Mouse (Mus musculus): ENCODE data around the gene Ppp3ca. TPM values are rescaled to one million over a fixed set of nuclear protein-coding genes. Genes with fewer than 3 reads are reported as not detected.

Gene Ppp3ca
- polyA plus RNA-seq, 1 experiment from 2014 or later, result 21.6 TPM

DNA sequence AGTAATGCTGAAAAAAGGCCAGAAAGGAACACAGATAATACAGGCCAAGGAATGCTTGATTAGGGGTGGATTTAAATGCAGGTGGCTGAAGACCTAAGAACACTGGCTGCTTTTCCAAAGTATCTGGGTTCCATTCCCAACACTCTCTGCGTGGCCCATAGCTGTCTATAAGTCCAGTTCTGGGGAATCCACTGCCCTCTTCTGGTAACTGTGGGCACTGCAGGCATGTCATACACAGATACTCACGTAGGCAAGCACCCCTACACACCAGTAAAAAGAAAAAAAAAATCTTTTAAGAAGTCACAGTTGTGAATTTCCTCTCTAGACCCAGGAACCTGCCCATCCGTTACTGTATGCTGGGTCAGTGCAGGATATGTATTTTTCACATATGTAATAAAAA is 167.7 kb downstream of the Ppp3ca start:
- Histone ChIP-seq H3K4me3 (ENCODE audit: low read depth, low read length) (no peak overlapping the region), H3K4me2 (ENCODE audit: low read depth, low read length) (no peak overlapping the region), H3K27ac (ENCODE audit: low read depth) (0 out of 2 replicates have a peak overlapping the region, but pooled peaks have one; percentile 6), H3K27me3 (ENCODE audit: insufficient read depth, low read length) (no peaks in the 10 kb centered on the region), H3K9me3 (ENCODE audit: low read length) (no peaks in the 10 kb centered on the region), H3K36me3 (replicated peaks; ENCODE audit: insufficient read depth, low read length) (no peaks in the 10 kb centered on the region), H3K9ac (replicated peaks) (no peak overlapping the region), H3K4me1 (ENCODE audit: insufficient read depth) (peaks cover 20% of the 10 kb centered on the region)
- ATAC-seq (no peak), DNase-seq (peak; percentile 72)
- 72% methylated on average over 3 of the region's 3 CpGs for WGBS (ENCODE audit: insufficient replicate concordance)
- TF ChIP-seq EP300 (IDR thresholded peaks at IDR 0.05; ENCODE audit: low read depth) (no peak), CTCF (IDR thresholded peaks at IDR 0.05; ENCODE audit: low read depth) (peak; percentile 75)

DNA sequence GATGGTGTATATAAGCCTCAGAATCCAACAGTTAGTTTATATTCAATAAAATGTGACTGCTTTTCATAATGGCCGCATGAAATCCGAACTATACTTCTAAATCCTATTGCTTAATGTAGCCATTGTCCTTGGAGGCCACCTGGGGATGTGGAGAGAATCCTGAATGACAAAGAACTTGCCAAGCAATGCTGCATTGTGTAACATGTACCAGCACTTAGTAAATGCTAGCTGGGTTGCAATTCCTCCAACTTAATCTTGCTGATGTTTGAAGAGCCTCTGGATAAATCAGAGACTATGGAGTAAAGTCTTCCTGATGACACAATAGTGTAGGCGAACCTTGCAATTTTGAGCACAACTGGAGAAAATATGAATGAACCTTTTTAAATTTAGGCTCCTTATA is 171.4 kb downstream of the Ppp3ca start:
- Histone ChIP-seq H3K4me3 (ENCODE audit: low read depth, low read length) (no peak overlapping the region), H3K9ac (replicated peaks) (no peak overlapping the region), H3K36me3 (replicated peaks; ENCODE audit: insufficient read depth, low read length) (no peaks in the 10 kb centered on the region), H3K4me2 (ENCODE audit: low read depth, low read length) (no peak overlapping the region), H3K27me3 (ENCODE audit: insufficient read depth, low read length) (no peaks in the 10 kb centered on the region), H3K4me1 (ENCODE audit: insufficient read depth) (peaks cover 3% of the 10 kb centered on the region), H3K27ac (ENCODE audit: low read depth) (no peak overlapping the region), H3K9me3 (ENCODE audit: low read length) (no peaks in the 10 kb centered on the region)
- TF ChIP-seq EP300 (IDR thresholded peaks at IDR 0.05; ENCODE audit: low read depth) (no peak), CTCF (IDR thresholded peaks at IDR 0.05; ENCODE audit: low read depth) (no peak)
- ATAC-seq (no peak), DNase-seq (no peak)
- WGBS (ENCODE audit: insufficient replicate concordance), result 67% methylated on average over 3 of the region's 3 CpGs

DNA sequence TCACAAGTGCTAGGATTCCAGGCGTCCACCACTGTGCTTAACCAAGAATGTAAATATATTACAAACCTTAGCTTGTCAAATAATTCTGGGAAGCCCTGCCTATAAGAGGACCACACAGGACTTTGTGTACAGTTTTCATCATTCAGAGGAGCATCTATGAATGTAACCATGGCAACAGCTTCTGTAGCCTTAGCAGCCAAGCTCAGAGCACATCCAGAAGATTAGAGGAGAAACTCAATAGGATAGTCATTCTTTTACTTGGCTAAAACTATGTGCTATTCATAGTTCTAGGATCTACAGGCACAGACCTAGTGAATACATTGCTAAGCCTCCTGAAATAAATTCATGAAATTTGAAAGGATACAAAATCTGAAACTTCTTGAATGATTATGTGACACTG is 172.5 kb downstream of the Ppp3ca start:
- no peak overlapping the region for H3K4me2 ChIP-seq (ENCODE audit: low read depth, low read length)
- WGBS (ENCODE audit: insufficient replicate concordance), result 72% methylated on average over 1 of the region's 1 CpGs
- ATAC-seq (no peak), DNase-seq (no peak)
- H3K27ac ChIP-seq (ENCODE audit: low read depth), result no peak overlapping the region
- no peaks in the 10 kb centered on the region for H3K4me1 ChIP-seq (ENCODE audit: insufficient read depth)
- no peaks in the 10 kb centered on the region for H3K36me3 ChIP-seq (replicated peaks; ENCODE audit: insufficient read depth, low read length)
- TF ChIP-seq EP300 (IDR thresholded peaks at IDR 0.05; ENCODE audit: low read depth) (no peak), CTCF (IDR thresholded peaks at IDR 0.05; ENCODE audit: low read depth) (no peak)
- H3K27me3 ChIP-seq (ENCODE audit: insufficient read depth, low read length), result no peaks in the 10 kb centered on the region
- H3K4me3 ChIP-seq (ENCODE audit: low read depth, low read length), result no peak overlapping the region
- H3K9ac ChIP-seq (replicated peaks), result no peak overlapping the region
- no peaks in the 10 kb centered on the region for H3K9me3 ChIP-seq (ENCODE audit: low read length)

- H3K9me3 ChIP-seq (ENCODE audit: low read length), result no peaks in the 10 kb centered on the region
- no peak overlapping the region for H3K4me2 ChIP-seq (ENCODE audit: low read depth, low read length)
- no peaks in the 10 kb centered on the region for H3K27me3 ChIP-seq (ENCODE audit: insufficient read depth, low read length)
- H3K27ac ChIP-seq (ENCODE audit: low read depth), result no peak overlapping the region
- no peaks in the 10 kb centered on the region for H3K4me1 ChIP-seq (ENCODE audit: insufficient read depth)
- no peaks in the 10 kb centered on the region for H3K36me3 ChIP-seq (replicated peaks; ENCODE audit: insufficient read depth, low read length)
- no peak overlapping the region for H3K4me3 ChIP-seq (ENCODE audit: low read depth, low read length)
- ATAC-seq, result no peak
- TF ChIP-seq EP300 (IDR thresholded peaks at IDR 0.05; ENCODE audit: low read depth), result no peak
- no peak for TF ChIP-seq CTCF (IDR thresholded peaks at IDR 0.05; ENCODE audit: low read depth)
- DNase-seq, result no peak
- no peak overlapping the region for H3K9ac ChIP-seq (replicated peaks)
- 79% methylated on average over 7 of the region's 7 CpGs for WGBS (ENCODE audit: insufficient replicate concordance)
These were observed 174.0 kb downstream of the Ppp3ca start for GRCm38 (mm10) chr3:136843811-136844491.

- DNase-seq (no peak), ATAC-seq (no peak)
- Histone ChIP-seq H3K4me2 (ENCODE audit: low read depth, low read length) (no peak overlapping the region), H3K4me1 (ENCODE audit: insufficient read depth) (0 out of 2 replicates have a peak, but pooled peaks cover 2% of the 10 kb centered on the region), H3K9ac (replicated peaks) (no peak overlapping the region), H3K27ac (ENCODE audit: low read depth) (no peak overlapping the region), H3K27me3 (ENCODE audit: insufficient read depth, low read length) (no peaks in the 10 kb centered on the region), H3K9me3 (ENCODE audit: low read length) (no peaks in the 10 kb centered on the region), H3K4me3 (ENCODE audit: low read depth, low read length) (no peak overlapping the region), H3K36me3 (replicated peaks; ENCODE audit: insufficient read depth, low read length) (no peaks in the 10 kb centered on the region)
- WGBS (ENCODE audit: insufficient replicate concordance), result 88% methylated on average over 1 of the region's 1 CpGs
- no peak for TF ChIP-seq EP300 (IDR thresholded peaks at IDR 0.05; ENCODE audit: low read depth)
- TF ChIP-seq CTCF (IDR thresholded peaks at IDR 0.05; ENCODE audit: low read depth), result no peak
These were observed 179.1 kb downstream of the Ppp3ca start for GRCm38 (mm10) chr3:136849035-136849434.

GRCm38 (mm10) chr3:136852921-136853320 is 183.0 kb downstream of the Ppp3ca start:
- DNase-seq, result no peak
- WGBS (ENCODE audit: insufficient replicate concordance), result 74% methylated on average over 6 of the region's 6 CpGs

More at GRCm38 (mm10) chr3:136852921-136853320, 183.0 kb downstream of the Ppp3ca start:
- Histone ChIP-seq H3K27me3 (ENCODE audit: insufficient read depth, low read length) (no peaks in the 10 kb centered on the region), H3K9me3 (ENCODE audit: low read length) (no peaks in the 10 kb centered on the region), H3K36me3 (replicated peaks; ENCODE audit: insufficient read depth, low read length) (no peaks in the 10 kb centered on the region), H3K9ac (replicated peaks) (no peak overlapping the region), H3K4me3 (ENCODE audit: low read depth, low read length) (no peak overlapping the region), H3K27ac (ENCODE audit: low read depth) (no peak overlapping the region), H3K4me1 (ENCODE audit: insufficient read depth) (0 out of 2 replicates have a peak, but pooled peaks cover 2% of the 10 kb centered on the region), H3K4me2 (ENCODE audit: low read depth, low read length) (no peak overlapping the region)
- no peak for ATAC-seq
- TF ChIP-seq EP300 (IDR thresholded peaks at IDR 0.05; ENCODE audit: low read depth), result no peak
- no peak for TF ChIP-seq CTCF (IDR thresholded peaks at IDR 0.05; ENCODE audit: low read depth)

Measured in liver, postnatal 0 days (tissue).